Mouse (Mus musculus) thymus, postnatal 36 days (tissue): ENCODE measurements at regions not wholly inside any gene's neighbourhood (a gene's known extent, or its start where the extent isn't known, plus 50 kb on each side); places are given as distances from the start of the nearest gene placed in this dataset.
A peak's percentile ranks its signal among the peaks of the same experiment; 100 is the strongest.

Source experiments
- DNase-seq, 2 experiments: peaks; one replicate each; pipeline ENCODE4 v3.0.0; 2022; ENCODE audit warnings: mixed read lengths in 2 of 2

- DNase-seq: no peak
Measured at GRCm38 (mm10) chr10:41018888-41019287, 53.2 kb downstream of the Gpr6 start.

GRCm38 (mm10) chr10:41016547-41016946 is 55.5 kb downstream of the Gpr6 start:
- DNase-seq: no peak

DNA sequence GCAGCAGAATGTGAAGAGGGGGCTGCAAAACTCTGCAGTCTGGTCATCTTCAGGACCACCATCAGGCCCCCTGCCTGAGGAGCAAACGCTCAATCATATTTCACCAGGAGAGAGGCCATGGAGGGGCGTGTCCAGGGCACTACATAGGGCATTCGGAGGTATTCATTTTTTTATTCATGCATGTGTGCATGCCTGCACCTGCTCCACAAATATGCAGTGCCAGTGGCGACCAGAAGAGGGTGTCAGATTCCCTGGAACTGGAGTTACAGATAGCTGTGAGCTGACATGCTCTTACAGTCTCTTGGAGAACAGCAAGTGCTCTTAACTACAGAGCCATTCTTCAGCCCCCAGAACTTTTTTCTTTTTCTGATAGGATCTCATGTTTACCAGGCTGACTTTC is 56.4 kb downstream of the Gpr6 start:
- DNase-seq: peak; percentile 32 to 33

GRCm38 (mm10) chr10:41010585-41010984 is 61.5 kb downstream of the Gpr6 start:
- DNase-seq: no peak

DNA sequence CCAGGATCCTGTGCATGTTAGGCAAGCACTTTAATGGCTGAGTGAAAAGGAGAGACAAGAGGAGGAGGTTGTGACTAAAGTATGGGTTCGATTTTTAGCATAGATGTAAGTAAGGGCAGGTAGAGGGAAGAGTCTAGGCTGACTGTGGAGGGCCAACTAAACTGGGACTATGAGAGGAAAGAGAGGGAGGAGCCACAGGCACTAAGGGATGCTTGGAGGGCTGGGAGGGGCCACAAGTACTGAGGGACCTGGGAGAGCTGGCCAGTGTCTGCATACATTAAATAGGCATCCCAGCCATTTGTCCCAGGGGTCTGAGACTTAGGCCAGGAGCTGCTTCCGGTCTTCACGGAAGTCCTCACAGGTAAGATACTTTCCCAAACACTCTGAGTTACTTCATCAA is 64.2 kb downstream of the Gpr6 start:
- no peak for DNase-seq

GRCm38 (mm10) chr10:41006634-41007033 is 65.5 kb downstream of the Gpr6 start:
- DNase-seq: no peak

DNA sequence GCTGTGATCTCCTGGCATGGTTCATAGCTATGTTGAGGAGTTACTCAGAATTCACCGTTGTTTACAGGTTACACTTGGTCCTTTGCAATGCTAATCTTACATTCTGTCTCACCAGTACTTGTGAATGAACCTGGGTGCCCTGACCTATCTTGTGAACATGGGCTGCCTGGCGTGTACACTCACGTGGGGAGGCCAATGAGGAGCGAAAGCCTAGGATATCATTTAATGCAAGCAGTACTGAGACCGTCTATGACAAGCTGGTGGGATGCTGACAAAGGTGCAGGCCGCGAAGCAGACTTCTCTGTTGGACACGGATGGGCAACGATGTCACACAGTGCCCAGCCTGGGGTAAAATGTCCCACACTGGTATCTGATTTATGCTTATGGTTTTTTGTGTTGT is 66.3 kb downstream of the Gpr6 start:
- DNase-seq: no peak

- no peak for DNase-seq
Measured at GRCm38 (mm10) chr10:41004753-41005152, 67.3 kb downstream of the Gpr6 start.

- peak; percentile 14 to 28 for DNase-seq
Measured at GRCm38 (mm10) chr10:41004044-41004689, 67.9 kb downstream of the Gpr6 start.

DNA sequence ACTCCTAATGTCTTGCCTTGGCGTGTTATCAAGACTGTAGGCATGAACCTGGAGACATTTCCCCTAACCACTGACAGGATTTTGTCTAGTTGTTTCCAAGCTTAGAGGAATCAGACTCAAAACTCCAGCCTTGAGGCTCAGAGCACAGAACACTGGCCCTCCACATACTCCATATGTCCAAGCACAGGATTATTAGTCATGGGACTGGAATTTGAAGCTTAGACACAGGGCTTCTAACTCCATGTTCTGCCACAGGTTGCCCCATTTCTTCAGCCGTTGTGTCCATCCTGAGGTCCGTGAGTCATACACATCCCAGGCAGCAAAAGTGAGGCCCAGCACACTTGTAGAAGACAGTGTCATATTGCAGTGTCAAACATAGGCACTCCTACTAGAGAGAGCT is 68.9 kb downstream of the Gpr6 start:
- no peak for DNase-seq

DNA sequence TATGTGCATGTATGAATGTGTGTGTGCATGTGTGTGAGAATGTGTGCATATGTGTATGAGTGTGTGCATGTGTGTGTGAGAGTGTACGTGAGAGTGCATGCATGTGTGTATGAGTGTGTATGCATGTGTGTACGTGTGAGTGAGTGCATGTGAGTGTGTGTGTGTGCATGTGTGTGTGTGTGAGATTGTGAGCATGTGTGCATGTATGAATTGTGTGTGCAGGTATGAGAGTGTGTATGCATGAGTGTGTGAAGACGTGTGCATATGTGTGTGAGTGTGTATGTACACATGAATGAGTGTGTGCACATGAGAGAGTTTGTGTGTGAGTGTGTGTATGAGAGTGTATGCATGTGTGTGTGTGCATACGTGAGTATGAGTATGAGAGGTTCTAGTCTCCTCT is 71.1 kb downstream of the Gpr6 start:
- no peak for DNase-seq

- no peak for DNase-seq
Measured at GRCm38 (mm10) chr10:40999486-40999885, 72.6 kb downstream of the Gpr6 start.

DNA sequence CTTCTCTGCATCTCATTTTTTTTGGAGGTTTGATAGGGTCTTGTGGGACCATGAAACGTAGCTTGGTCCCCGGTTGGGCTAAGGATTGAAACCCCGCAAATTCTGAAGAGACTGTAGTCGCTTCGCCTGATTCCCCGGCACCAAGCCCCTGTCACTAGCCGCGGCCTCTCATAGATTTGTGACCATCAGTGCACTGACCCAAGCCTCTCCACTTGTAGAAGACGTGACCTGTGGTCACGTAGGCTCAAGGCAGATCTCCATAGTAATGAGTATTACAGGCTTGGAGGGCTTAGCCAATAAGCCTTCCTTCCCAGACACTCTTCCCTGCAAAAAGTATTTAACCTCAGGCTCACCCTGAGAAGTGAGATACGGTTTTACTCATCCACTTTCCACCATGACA is 73.3 kb downstream of the Gpr6 start:
- no peak for DNase-seq

- DNase-seq: no peak
Measured at GRCm38 (mm10) chr10:40998330-40998729, 73.8 kb downstream of the Gpr6 start.

DNA sequence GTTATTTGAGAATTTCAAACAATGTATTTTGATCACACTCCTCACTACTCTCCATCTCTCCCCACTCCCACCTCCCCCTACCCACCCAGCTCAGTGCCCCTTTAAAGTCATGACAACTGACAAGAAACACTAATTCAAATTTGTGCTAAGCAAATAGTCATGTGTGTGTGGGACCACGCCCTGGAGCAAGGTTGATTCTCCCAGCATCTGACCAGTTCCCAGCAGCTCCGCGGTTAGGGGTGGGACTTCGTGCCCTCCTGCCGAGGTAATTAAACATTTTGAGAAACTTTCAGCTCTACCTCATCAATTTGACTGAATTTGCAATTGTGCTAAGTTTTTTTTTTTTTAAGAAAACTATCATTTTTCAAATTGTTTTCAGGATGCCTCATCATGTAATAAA is 74.5 kb downstream of the Gpr6 start:
- DNase-seq: no peak
